Mouse (Mus musculus): ENCODE measurements around the gene Spty2d1. TPM values are rescaled to one million over a fixed set of nuclear protein-coding genes. Genes with fewer than 3 reads are reported as not detected.

Spty2d1 gene
- polyA plus RNA-seq, 1 experiment from 2014 or later = 11.8 TPM

- no peaks in the 10 kb centered on the region for H3K27me3 ChIP-seq (ENCODE audit: control insufficient read depth, insufficient read depth, low read length)
- H3K36me3 ChIP-seq (ENCODE audit: control insufficient read depth, insufficient read depth, low read length) = no peaks in the 10 kb centered on the region
- TF ChIP-seq CTCF (IDR thresholded peaks at IDR 0.05; ENCODE audit: low read depth) = no peak
- no peak for TF ChIP-seq EP300 (optimal IDR thresholded peaks at IDR 0.05)
- no peak overlapping the region for H3K4me2 ChIP-seq (replicated peaks; ENCODE audit: low read depth)
- H3K4me1 ChIP-seq (replicated peaks; ENCODE audit: control insufficient read depth, insufficient read depth) = no peaks in the 10 kb centered on the region; the same call in 1 of the 2 replicates
- ATAC-seq (ENCODE audit: low FRiP score, low TSS enrichment) (no peak), DNase-seq (ENCODE audit: low spot score) (no peak)
- 73% methylated on average over 7 of the region's 7 CpGs for WGBS
- H3K9me3 ChIP-seq (ENCODE audit: control insufficient read depth, low read length) = no peaks in the 10 kb centered on the region
- no peak overlapping the region for H3K27ac ChIP-seq (replicated peaks)
- H3K9ac ChIP-seq (ENCODE audit: low read length) = no peak overlapping the region
- H3K4me3 ChIP-seq (ENCODE audit: low read depth, low read length) = no peak overlapping the region
These were observed 8.9 kb upstream of the Spty2d1 start for GRCm38 (mm10) chr7:47017146-47017545.

GRCm38 (mm10) chr7:47016602-47017001, 8.4 kb upstream of the Spty2d1 start:
- Histone ChIP-seq H3K4me2 (replicated peaks; ENCODE audit: low read depth) (no peak overlapping the region), H3K27me3 (ENCODE audit: control insufficient read depth, insufficient read depth, low read length) (no peaks in the 10 kb centered on the region), H3K27ac (replicated peaks) (no peak overlapping the region), H3K9ac (ENCODE audit: low read length) (no peak overlapping the region), H3K36me3 (ENCODE audit: control insufficient read depth, insufficient read depth, low read length) (no peaks in the 10 kb centered on the region), H3K9me3 (ENCODE audit: control insufficient read depth, low read length) (no peaks in the 10 kb centered on the region), H3K4me3 (ENCODE audit: low read depth, low read length) (no peak overlapping the region), H3K4me1 (replicated peaks; ENCODE audit: control insufficient read depth, insufficient read depth) (no peaks in the 10 kb centered on the region; the same call in 1 of the 2 replicates)
- 73% methylated on average over 3 of the region's 3 CpGs for WGBS
- TF ChIP-seq EP300 (optimal IDR thresholded peaks at IDR 0.05) (no peak), CTCF (IDR thresholded peaks at IDR 0.05; ENCODE audit: low read depth) (no peak)
- DNase-seq (ENCODE audit: low spot score) = no peak
- ATAC-seq (ENCODE audit: low FRiP score, low TSS enrichment) = no peak

- TF ChIP-seq EP300 (optimal IDR thresholded peaks at IDR 0.05) (no peak), CTCF (IDR thresholded peaks at IDR 0.05; ENCODE audit: low read depth) (peak; percentile 84)
- no peaks in the 10 kb centered on the region for H3K36me3 ChIP-seq (ENCODE audit: control insufficient read depth, insufficient read depth, low read length)
- H3K4me3 ChIP-seq (ENCODE audit: low read depth, low read length) = no peak overlapping the region
- DNase-seq (ENCODE audit: low spot score) = peak; percentile 92
- WGBS = 8% methylated on average over 6 of the region's 6 CpGs
- no peak overlapping the region for H3K9ac ChIP-seq (ENCODE audit: low read length)
- ATAC-seq (ENCODE audit: low FRiP score, low TSS enrichment) = peak; percentile 99
- H3K4me1 ChIP-seq (replicated peaks; ENCODE audit: control insufficient read depth, insufficient read depth) = no peaks in the 10 kb centered on the region; the same call in 1 of the 2 replicates
- peak overlapping the region; percentile 72 for H3K27ac ChIP-seq (replicated peaks)
- no peaks in the 10 kb centered on the region for H3K27me3 ChIP-seq (ENCODE audit: control insufficient read depth, insufficient read depth, low read length)
- H3K4me2 ChIP-seq (replicated peaks; ENCODE audit: low read depth) = peak overlapping the region; percentile 44
- H3K9me3 ChIP-seq (ENCODE audit: control insufficient read depth, low read length) = no peaks in the 10 kb centered on the region
These were observed 7.3 kb upstream of the Spty2d1 start for GRCm38 (mm10) chr7:47015390-47016065.

- WGBS = 37% methylated on average over 10 of the region's 11 CpGs
- H3K4me1 ChIP-seq (replicated peaks; ENCODE audit: control insufficient read depth, insufficient read depth) = peaks cover 2% of the 10 kb centered on the region; the same call in 1 of the 2 replicates
- DNase-seq (ENCODE audit: low spot score) = no peak
- H3K9me3 ChIP-seq (ENCODE audit: control insufficient read depth, low read length) = no peaks in the 10 kb centered on the region
- peak; percentile 49 for ATAC-seq (ENCODE audit: low FRiP score, low TSS enrichment)
- H3K4me2 ChIP-seq (replicated peaks; ENCODE audit: low read depth) = no peak overlapping the region
- H3K36me3 ChIP-seq (ENCODE audit: control insufficient read depth, insufficient read depth, low read length) = no peaks in the 10 kb centered on the region
- peak overlapping the region; percentile 72; the same call in 1 of the 2 replicates for H3K27ac ChIP-seq (replicated peaks)
- no peak for TF ChIP-seq EP300 (optimal IDR thresholded peaks at IDR 0.05)
- H3K9ac ChIP-seq (ENCODE audit: low read length) = no peak overlapping the region
- H3K27me3 ChIP-seq (ENCODE audit: control insufficient read depth, insufficient read depth, low read length) = no peaks in the 10 kb centered on the region
- no peak overlapping the region for H3K4me3 ChIP-seq (ENCODE audit: low read depth, low read length)
These were observed 6.6 kb upstream of the Spty2d1 start for GRCm38 (mm10) chr7:47014564-47015389.

GRCm38 (mm10) chr7:47013131-47013767, 5.0 kb upstream of the Spty2d1 start:
- Histone ChIP-seq H3K27ac (replicated peaks) (no peak overlapping the region), H3K36me3 (ENCODE audit: control insufficient read depth, insufficient read depth, low read length) (no peaks in the 10 kb centered on the region), H3K4me1 (replicated peaks; ENCODE audit: control insufficient read depth, insufficient read depth) (peaks cover 2% of the 10 kb centered on the region), H3K4me3 (ENCODE audit: low read depth, low read length) (no peak overlapping the region), H3K4me2 (replicated peaks; ENCODE audit: low read depth) (no peak overlapping the region), H3K9me3 (ENCODE audit: control insufficient read depth, low read length) (no peaks in the 10 kb centered on the region), H3K27me3 (ENCODE audit: control insufficient read depth, insufficient read depth, low read length) (no peaks in the 10 kb centered on the region), H3K9ac (ENCODE audit: low read length) (no peak overlapping the region)
- ATAC-seq (ENCODE audit: low FRiP score, low TSS enrichment) = no peak
- DNase-seq (ENCODE audit: low spot score) = no peak
- TF ChIP-seq EP300 (optimal IDR thresholded peaks at IDR 0.05) (no peak), CTCF (IDR thresholded peaks at IDR 0.05; ENCODE audit: low read depth) (no peak)
- WGBS = 25% methylated on average over 9 of the region's 9 CpGs

Data from stomach, postnatal 0 days (tissue).